Mouse (Mus musculus): ENCODE measurements at regions not wholly inside any gene's neighbourhood (a gene's known extent, or its start where the extent isn't known, plus 50 kb on each side); places are given as distances from the start of the nearest gene placed in this dataset.
A peak's percentile ranks its signal among the peaks of the same experiment; 100 is the strongest.

- no peak for DNase-seq
These were observed 74.2 kb upstream of the Dhx40 start for GRCm38 (mm10) chr11:86881710-86882109.

DNA sequence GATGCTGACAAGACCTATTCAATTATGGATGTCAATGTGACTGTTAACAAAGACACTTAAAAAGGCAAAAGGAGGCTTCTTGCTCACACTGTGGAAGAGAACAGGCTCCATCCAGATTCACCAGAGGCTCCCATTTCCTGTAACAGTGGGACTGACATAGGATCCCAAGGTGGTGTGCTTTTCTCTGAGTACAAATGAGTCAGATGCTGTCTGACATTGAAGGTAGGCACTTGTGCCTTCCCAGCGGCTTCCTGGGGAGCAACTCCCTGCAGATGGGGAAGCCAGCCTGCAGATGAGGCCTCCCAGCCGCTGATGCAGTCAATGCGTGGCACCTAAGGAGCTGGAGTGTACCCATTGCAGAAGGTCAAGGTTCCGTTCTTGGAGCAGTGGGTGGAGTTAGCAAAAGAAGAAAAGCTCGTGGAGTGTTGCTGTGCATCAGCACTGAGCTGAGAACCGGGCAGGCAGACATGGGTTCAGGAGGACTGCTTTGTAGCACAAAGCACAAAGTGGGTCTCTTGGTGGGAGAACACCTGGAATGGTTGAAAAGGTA lies 71.9 kb upstream of the Dhx40 start:
- DNase-seq, result no peak

DNA sequence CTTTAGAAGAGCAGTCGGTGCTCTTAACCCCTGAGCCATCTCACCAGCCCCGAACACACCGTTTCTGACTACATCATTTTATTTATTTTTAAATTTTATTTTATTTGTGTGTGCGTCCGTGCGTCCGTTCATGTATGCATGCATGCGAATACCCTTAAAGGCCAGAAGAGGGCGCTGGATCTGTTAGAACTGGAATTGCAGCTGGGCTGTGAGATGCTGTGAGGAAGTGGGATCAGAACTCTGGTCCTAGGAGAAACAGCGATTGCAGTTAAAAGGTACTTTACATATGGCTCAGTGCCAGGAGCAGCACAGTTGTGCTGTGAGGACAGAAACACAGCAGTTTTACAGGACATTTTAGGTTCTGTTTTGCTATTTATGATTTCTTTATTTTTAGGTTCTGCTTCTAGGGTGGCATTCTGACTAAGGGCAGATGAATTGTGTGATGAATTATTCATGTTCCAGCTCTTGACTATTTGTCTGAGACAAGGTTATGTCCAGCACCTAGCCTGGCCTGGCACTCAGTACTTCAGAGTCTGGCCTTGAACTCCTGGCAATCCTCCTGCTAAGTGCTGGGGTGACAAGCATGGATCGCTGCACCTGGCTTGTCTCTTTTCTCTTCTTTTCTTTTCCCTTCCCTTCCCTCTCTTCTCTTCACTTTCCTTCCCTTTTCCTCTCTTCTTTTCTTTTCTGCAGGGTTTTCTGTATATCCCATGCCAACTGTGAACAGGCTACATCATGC lies 71.0 kb upstream of the Dhx40 start:
- DNase-seq, result no peak

DNA sequence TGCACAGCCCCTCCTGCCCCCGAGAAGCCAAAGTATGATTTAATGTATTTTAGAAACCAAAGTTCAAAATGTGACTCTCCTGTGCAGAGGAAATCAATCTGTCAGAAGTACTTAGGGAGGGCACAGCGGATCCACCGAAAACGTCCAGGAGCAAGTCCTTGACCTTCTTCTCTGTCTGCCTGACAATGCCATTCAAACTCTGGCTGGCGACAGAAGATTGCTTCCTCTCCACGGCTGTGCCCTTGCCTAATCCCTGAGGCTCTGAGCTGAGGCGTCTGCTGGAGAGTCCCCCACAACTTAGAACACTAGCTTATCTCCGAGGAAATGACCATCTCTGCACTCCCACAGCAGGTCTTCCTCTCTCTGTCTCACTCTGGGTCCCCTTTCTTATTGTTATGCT lies 69.0 kb upstream of the Dhx40 start:
- no peak for DNase-seq

GRCm38 (mm10) chr11:86875738-86876137 lies 68.2 kb upstream of the Dhx40 start:
- no peak for DNase-seq

- DNase-seq, result peak; percentile 42
These were observed 67.2 kb upstream of the Dhx40 start for GRCm38 (mm10) chr11:86874666-86875295.

DNA sequence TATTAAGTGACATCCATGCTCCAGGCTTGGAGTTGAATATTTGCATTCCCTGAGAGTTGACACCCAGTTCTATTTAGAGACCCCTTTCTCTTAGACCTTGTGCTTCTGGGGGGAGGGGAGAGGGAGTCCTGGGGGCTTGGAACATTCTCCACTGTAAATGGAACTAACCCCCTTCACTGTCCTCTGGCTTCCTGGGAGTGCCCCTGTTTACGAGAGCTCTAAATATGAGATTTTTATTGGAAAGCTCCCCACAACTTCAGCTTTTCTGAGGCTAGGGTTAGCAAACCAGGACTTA lies 65.8 kb upstream of the Dhx40 start:
- DNase-seq, result no peak

GRCm38 (mm10) chr11:86872537-86873405 lies 65.2 kb upstream of the Dhx40 start:
- peak; percentile 60 for DNase-seq

- DNase-seq, result no peak
These were observed 64.2 kb upstream of the Dhx40 start for GRCm38 (mm10) chr11:86871782-86872181.

- DNase-seq, result peak; percentile 26
These were observed 63.1 kb upstream of the Dhx40 start for GRCm38 (mm10) chr11:86870486-86871165.

GRCm38 (mm10) chr11:86866931-86867330 lies 59.4 kb upstream of the Dhx40 start:
- no peak for DNase-seq

DNA sequence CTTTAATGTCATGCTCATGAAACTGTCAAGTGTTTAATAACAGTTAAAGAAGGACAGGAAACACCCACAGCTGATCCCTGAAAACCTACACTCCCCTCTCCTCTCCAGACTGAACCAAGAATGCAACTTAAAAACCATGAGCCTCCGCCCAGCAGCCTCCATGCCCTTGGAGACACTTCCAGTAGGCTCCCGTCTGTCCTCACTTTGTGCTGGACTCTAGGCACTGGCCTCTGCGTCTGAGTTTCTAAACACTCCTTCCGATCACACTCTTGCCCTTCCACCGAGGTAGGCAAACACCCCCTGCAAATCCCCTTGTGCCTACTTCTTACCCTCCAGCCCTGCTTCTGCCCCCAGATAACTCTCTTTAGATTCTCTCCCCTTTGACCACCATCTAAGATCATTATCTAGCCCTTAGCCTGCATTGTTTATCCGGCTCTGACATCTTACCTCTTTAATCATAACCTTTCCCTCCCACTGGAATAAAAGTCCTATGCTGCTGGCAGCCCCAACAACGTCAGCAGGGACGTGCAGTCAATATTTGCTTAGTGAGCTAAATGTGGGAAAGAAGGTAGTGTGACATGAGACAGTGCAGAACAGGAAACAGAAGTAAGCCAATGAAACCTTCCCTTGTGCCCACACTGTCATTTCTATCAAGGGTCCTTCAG lies 52.5 kb upstream of the Dhx40 start:
- DNase-seq, result no peak

- DNase-seq, result no peak
These were observed 51.8 kb upstream of the Dhx40 start for GRCm38 (mm10) chr11:86859236-86859817.

DNA sequence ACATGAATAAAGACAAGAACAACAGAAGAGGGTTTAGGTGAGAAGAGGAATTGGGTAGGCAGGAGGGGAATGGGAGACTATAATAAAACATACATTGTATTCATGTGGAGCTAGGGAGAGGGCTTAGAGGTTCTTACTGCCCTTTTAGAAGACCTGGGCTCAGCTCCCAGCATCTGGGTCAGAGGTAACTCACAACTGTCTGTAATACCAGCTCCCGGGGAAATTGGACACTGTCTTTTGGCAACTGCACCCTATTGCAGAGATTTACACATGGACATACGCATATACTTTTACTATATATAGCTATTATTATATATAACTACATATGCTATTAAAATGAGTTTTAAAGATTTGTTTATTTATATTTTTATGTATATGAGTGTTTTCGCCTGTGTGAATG lies 50.7 kb upstream of the Dhx40 start:
- DNase-seq, result no peak

Data from kidney, adult 18-20 months (tissue).